Mouse (Mus musculus) MEL (cell line): ENCODE measurements around the gene Fis1.

Source experiments
- CTCF ChIP-seq, 3 experiments: IDR thresholded peaks in 2 of 3; conservative IDR thresholded peaks in 1 of 3; 2 replicates each; pipeline ENCODE4 v1.5.1; 2011 to 2012; ENCODE audit warnings: low read length in 3 of 3, low read depth in 2 of 3, mild to moderate bottlenecking in 2 of 3, improper control_type of control experiment in 1 of 3, inconsistent platforms in 1 of 3, mixed read lengths in 1 of 3, moderate library complexity in 1 of 3; ENCODE audit not compliant: control insufficient read depth in 1 of 3, insufficient read depth in 1 of 3, poor library complexity in 1 of 3, severe bottlenecking in 1 of 3
- EP300 ChIP-seq, 2 experiments: IDR thresholded peaks; 2 replicates each; pipeline ENCODE4 v1.6.1; 2011; ENCODE audit warnings: improper control_type of control experiment in 2 of 2, low read length in 2 of 2, low read depth in 1 of 2, mild to moderate bottlenecking in 1 of 2
- KAT2A ChIP-seq: conservative IDR thresholded peaks from 2 replicates; pipeline ENCODE4 v1.6.1; 2012; ENCODE audit warnings: low read depth, low read length, improper control_type of control experiment, inconsistent platforms
- MAFK ChIP-seq: IDR thresholded peaks from 2 replicates; pipeline ENCODE4 v1.6.1; 2011; ENCODE audit warnings: low read depth, mild to moderate bottlenecking, low read length, improper control_type of control experiment, borderline replicate concordance
- MAX ChIP-seq: IDR thresholded peaks from 2 replicates; pipeline ENCODE4 v1.6.1; 2011; ENCODE audit warnings: low read length, improper control_type of control experiment
- NRF1 ChIP-seq: IDR thresholded peaks from 2 replicates; pipeline ENCODE4 v1.6.1; 2014; ENCODE audit warnings: low read depth, mild to moderate bottlenecking, inconsistent platforms, low read length, improper control_type of control experiment, moderate library complexity; ENCODE audit not compliant: poor library complexity, insufficient read depth, severe bottlenecking
- SIN3A ChIP-seq: IDR thresholded peaks from 2 replicates; pipeline ENCODE4 v1.6.1; 2012; ENCODE audit warnings: low read length, improper control_type of control experiment, inconsistent platforms
- TBP ChIP-seq: IDR thresholded peaks from 2 replicates; pipeline ENCODE4 v1.8.0; 2011; ENCODE audit warnings: low read depth, low read length, improper control_type of control experiment

GRCm38 (mm10) chr5:136950521-136950920 lies 2.6 kb upstream of the Fis1 start:
- TF ChIP-seq CTCF (IDR thresholded peaks at IDR 0.05 in 2 of 3, conservative IDR thresholded peaks at IDR 0.05 in 1 of 3; ENCODE audit: control insufficient read depth in 1 of 3, insufficient read depth in 1 of 3, low read depth in 2 of 3, low read length in 3 of 3, poor library complexity in 1 of 3, severe bottlenecking in 1 of 3): no peak
- no peak for TF ChIP-seq MAFK
- no peak for TF ChIP-seq SIN3A
- TF ChIP-seq NRF1: no peak
- no peak for TF ChIP-seq MAX
- no peak for TF ChIP-seq KAT2A
- no peak for TF ChIP-seq EP300 (IDR thresholded peaks at IDR 0.05; ENCODE audit: low read depth in 1 of 2, low read length in 2 of 2)
- no peak for TF ChIP-seq TBP
